Mouse (Mus musculus): Measurements from ENCODE around the gene Rassf3.

DNA sequence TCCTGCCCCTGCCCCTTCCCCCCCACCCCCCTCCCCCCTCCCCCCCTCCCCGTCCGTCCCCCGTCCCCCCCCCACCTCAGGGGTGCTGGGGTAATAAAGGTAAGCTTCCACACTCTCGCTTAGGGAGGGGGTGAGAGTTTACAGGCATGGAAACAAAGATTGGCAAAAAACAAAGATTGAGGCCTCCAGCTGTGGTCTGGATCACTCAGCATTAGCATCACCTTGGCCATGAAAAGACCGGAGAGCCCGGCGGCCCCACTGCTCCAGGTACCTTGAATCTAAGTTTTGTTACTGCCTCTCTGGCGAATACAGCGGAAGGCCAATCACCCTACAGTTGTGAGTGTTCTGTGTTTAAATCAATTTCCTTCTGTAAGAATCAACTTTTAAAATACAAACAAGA, 72.2 kb downstream of the Rassf3 start:
- TF ChIP-seq CTCF (IDR thresholded peaks at IDR 0.05; ENCODE audit: low read depth), result no peak
- TF ChIP-seq EP300 (IDR thresholded peaks at IDR 0.05; ENCODE audit: low read depth), result no peak
